Mouse (Mus musculus) Muller cell, postnatal 12 days (primary cell): ENCODE measurements around the gene Arl14.

Source experiments
- DNase-seq: peaks from one replicate; pipeline ENCODE4 v3.0.0-alpha.2; 2015; ENCODE audit errors: inconsistent ontology term

The Arl14 gene

GRCm38 (mm10) chr3:69221806-69222501 is at the start of gene Arl14:
Arl14 (plus strand) TSS chr3:69222419.
- DNase-seq, result no peak

GRCm38 (mm10) chr3:69175229-69175628 is 47.0 kb upstream of the Arl14 start:
- DNase-seq, result peak; percentile 77

- DNase-seq, result peak; percentile 51
Measured at GRCm38 (mm10) chr3:69177168-69177797, 44.9 kb upstream of the Arl14 start.

- DNase-seq, result no peak
Measured at GRCm38 (mm10) chr3:69177914-69178313, 44.3 kb upstream of the Arl14 start.

- DNase-seq, result peak; percentile 92
Measured at GRCm38 (mm10) chr3:69178365-69179004, 43.7 kb upstream of the Arl14 start.

- DNase-seq, result no peak
Measured at GRCm38 (mm10) chr3:69181531-69181930, 40.7 kb upstream of the Arl14 start.

GRCm38 (mm10) chr3:69182225-69182624 is 40.0 kb upstream of the Arl14 start:
- no peak for DNase-seq

- DNase-seq, result no peak
Measured at GRCm38 (mm10) chr3:69185244-69185643, 37.0 kb upstream of the Arl14 start.

GRCm38 (mm10) chr3:69186031-69186430 is 36.2 kb upstream of the Arl14 start:
- DNase-seq, result no peak

GRCm38 (mm10) chr3:69186643-69187042 is 35.6 kb upstream of the Arl14 start:
- DNase-seq, result peak; percentile 57

- DNase-seq, result no peak
Measured at GRCm38 (mm10) chr3:69192995-69193394, 29.2 kb upstream of the Arl14 start.

- no peak for DNase-seq
Measured at GRCm38 (mm10) chr3:69194496-69194895, 27.7 kb upstream of the Arl14 start.

- no peak for DNase-seq
Measured at GRCm38 (mm10) chr3:69195251-69195650, 27.0 kb upstream of the Arl14 start.

GRCm38 (mm10) chr3:69198098-69198497 is 24.1 kb upstream of the Arl14 start:
- DNase-seq, result peak; percentile 53

- peak; percentile 70 for DNase-seq
Measured at GRCm38 (mm10) chr3:69200251-69200650, 22.0 kb upstream of the Arl14 start.

- no peak for DNase-seq
Measured at GRCm38 (mm10) chr3:69201206-69201605, 21.0 kb upstream of the Arl14 start.

GRCm38 (mm10) chr3:69202876-69203275 is 19.3 kb upstream of the Arl14 start:
- DNase-seq, result no peak

- no peak for DNase-seq
Measured at GRCm38 (mm10) chr3:69205266-69206054, 16.8 kb upstream of the Arl14 start.

- DNase-seq, result no peak
Measured at GRCm38 (mm10) chr3:69206193-69206893, 15.9 kb upstream of the Arl14 start.

GRCm38 (mm10) chr3:69208441-69209309 is 13.5 kb upstream of the Arl14 start:
- DNase-seq, result no peak
